Mouse (Mus musculus) MEL (cell line): ENCODE data around the gene Nanos2.

Experiments
- CHD1 ChIP-seq: IDR thresholded peaks from 2 replicates; pipeline ENCODE4 v1.6.1; 2012; ENCODE audit warnings: low read depth, mild to moderate bottlenecking, inconsistent platforms, low read length, improper control_type of control experiment
- CTCF ChIP-seq, 3 experiments: IDR thresholded peaks in 2 of 3; conservative IDR thresholded peaks in 1 of 3; 2 replicates each; pipeline ENCODE4 v1.5.1; 2011 to 2012; ENCODE audit warnings: low read length in 3 of 3, low read depth in 2 of 3, mild to moderate bottlenecking in 2 of 3, improper control_type of control experiment in 1 of 3, inconsistent platforms in 1 of 3, mixed read lengths in 1 of 3, moderate library complexity in 1 of 3; ENCODE audit not compliant: control insufficient read depth in 1 of 3, insufficient read depth in 1 of 3, poor library complexity in 1 of 3, severe bottlenecking in 1 of 3
- EP300 ChIP-seq, 2 experiments: IDR thresholded peaks; 2 replicates each; pipeline ENCODE4 v1.6.1; 2011; ENCODE audit warnings: improper control_type of control experiment in 2 of 2, low read length in 2 of 2, low read depth in 1 of 2, mild to moderate bottlenecking in 1 of 2
- ETS1 ChIP-seq: IDR thresholded peaks from 2 replicates; pipeline ENCODE4 v1.6.1; 2012; ENCODE audit warnings: low read depth, mild to moderate bottlenecking, inconsistent platforms, low read length, improper control_type of control experiment, moderate library complexity
- GABPA ChIP-seq: IDR thresholded peaks from 2 replicates; pipeline ENCODE4 v1.6.1; 2012; ENCODE audit warnings: low read depth, mild to moderate bottlenecking, inconsistent platforms, low read length, improper control_type of control experiment, moderate library complexity
- GATA1 ChIP-seq: IDR thresholded peaks from 2 replicates; pipeline ENCODE4 v1.6.1; 2011; ENCODE audit warnings: low read depth, low read length, improper control_type of control experiment
- HCFC1 ChIP-seq: IDR thresholded peaks from 2 replicates; pipeline ENCODE4 v1.6.1; 2012; ENCODE audit warnings: low read depth, mild to moderate bottlenecking, inconsistent platforms, low read length, improper control_type of control experiment, moderate library complexity
- JUND ChIP-seq: IDR thresholded peaks from 2 replicates; pipeline ENCODE4 v1.6.1; 2011; ENCODE audit warnings: low read depth, mild to moderate bottlenecking, improper control_type of control experiment, low read length
- MAZ ChIP-seq: IDR thresholded peaks from 2 replicates; pipeline ENCODE4 v1.6.1; 2012; ENCODE audit warnings: low read depth, mild to moderate bottlenecking, inconsistent platforms, low read length, improper control_type of control experiment
- POLR2A ChIP-seq, 2 experiments: IDR thresholded peaks; 2 replicates each; pipeline ENCODE4 v1.6.1; 2011 to 2012; ENCODE audit warnings: low read length in 2 of 2, mild to moderate bottlenecking in 2 of 2, control low read depth in 1 of 2, improper control_type of control experiment in 1 of 2, low read depth in 1 of 2, moderate library complexity in 1 of 2; ENCODE audit not compliant: control insufficient read depth in 1 of 2, insufficient read depth in 1 of 2, poor library complexity in 1 of 2
- POLR2AphosphoS2 ChIP-seq: IDR thresholded peaks from 2 replicates; pipeline ENCODE4 v1.6.1; 2011; ENCODE audit warnings: low read length, improper control_type of control experiment
- RCOR1 ChIP-seq: IDR thresholded peaks from 2 replicates; pipeline ENCODE4 v1.6.1; 2012; ENCODE audit warnings: low read depth, mild to moderate bottlenecking, inconsistent platforms, low read length, improper control_type of control experiment
- TAL1 ChIP-seq: IDR thresholded peaks from 2 replicates; pipeline ENCODE4 v1.6.1; 2012; ENCODE audit warnings: mild to moderate bottlenecking, inconsistent platforms, low read length, moderate library complexity, mixed read lengths
- USF1 ChIP-seq: IDR thresholded peaks from 2 replicates; pipeline ENCODE4 v1.6.1; 2014; ENCODE audit warnings: low read depth, mild to moderate bottlenecking, inconsistent platforms, low read length, improper control_type of control experiment, moderate library complexity

DNA sequence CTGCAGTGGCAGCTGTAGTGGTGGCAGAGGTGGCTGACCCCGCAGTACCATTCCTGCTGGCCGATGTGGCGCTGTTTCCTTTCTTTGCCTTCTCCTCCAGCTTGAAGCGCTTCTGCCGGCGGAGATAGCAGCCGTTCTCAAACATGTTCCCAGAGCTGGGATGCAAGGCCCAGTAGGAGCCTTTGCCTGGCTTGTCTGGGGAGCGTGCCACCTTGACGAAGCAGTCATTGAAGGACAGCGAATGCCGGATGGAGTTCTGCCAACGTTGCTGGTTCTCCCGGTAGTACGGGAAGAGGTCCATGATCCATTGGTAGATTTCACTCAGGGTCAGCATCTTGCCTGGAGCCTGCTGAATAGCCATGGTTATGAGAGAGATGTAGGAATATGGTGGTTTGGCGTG is 27.3 kb downstream of the Nanos2 start:
- no peak for TF ChIP-seq JUND
- TF ChIP-seq RCOR1, result no peak
- no peak for TF ChIP-seq EP300 (IDR thresholded peaks at IDR 0.05; ENCODE audit: low read depth in 1 of 2, low read length in 2 of 2)
- no peak for TF ChIP-seq CTCF (IDR thresholded peaks at IDR 0.05 in 2 of 3, conservative IDR thresholded peaks at IDR 0.05 in 1 of 3; ENCODE audit: control insufficient read depth in 1 of 3, insufficient read depth in 1 of 3, low read depth in 2 of 3, low read length in 3 of 3, poor library complexity in 1 of 3, severe bottlenecking in 1 of 3)
- no peak for TF ChIP-seq POLR2A (IDR thresholded peaks at IDR 0.05; ENCODE audit: control insufficient read depth in 1 of 2, insufficient read depth in 1 of 2, low read depth in 1 of 2, low read length in 2 of 2, poor library complexity in 1 of 2)
- TF ChIP-seq GATA1, result no peak
- no peak for TF ChIP-seq TAL1
- no peak for TF ChIP-seq USF1
- TF ChIP-seq POLR2AphosphoS2, result no peak
- no peak for TF ChIP-seq HCFC1
- no peak for TF ChIP-seq GABPA
- no peak for TF ChIP-seq MAZ
- TF ChIP-seq ETS1, result no peak
- no peak for TF ChIP-seq CHD1
